Mouse (Mus musculus) retina, adult 2 months (tissue): Measurements from ENCODE around the gene Hist1h4b.
A peak's percentile ranks its signal among the peaks of the same experiment; 100 is the strongest.
"Not testable (repeated sequence)": the region's sequence is repeated elsewhere in the genome, so short reads cannot be mapped to it uniquely, and the experiment has no call there.

Source experiments
- DNase-seq: peaks from one replicate; pipeline ENCODE4 v3.0.0-alpha.2; 2012; ENCODE audit warnings: low read depth, low spot score

The Hist1h4b gene

GRCm38 (mm10) chr13:23740256-23740840 lies 16.5 kb upstream of the Hist1h4b start:
- DNase-seq = no peak

DNA sequence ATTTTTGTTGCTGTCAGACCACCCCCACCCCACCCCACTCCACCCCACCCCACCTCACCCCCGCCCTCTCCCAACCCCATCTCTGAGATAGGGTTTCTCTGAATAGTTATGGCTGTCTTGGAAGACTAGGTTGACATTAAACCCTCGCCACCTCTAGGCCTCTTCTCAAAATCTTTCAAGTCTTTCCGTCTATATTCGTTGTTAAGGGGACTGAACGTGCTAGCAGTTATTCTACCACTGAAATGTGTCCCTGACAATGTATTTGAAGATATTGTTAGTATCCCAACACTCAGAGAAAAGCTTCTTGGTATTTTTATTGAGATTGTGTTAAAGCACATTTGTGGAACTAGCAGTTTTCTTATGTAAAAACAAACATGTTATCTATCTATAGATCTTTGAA lies 15.9 kb upstream of the Hist1h4b start:
- DNase-seq = no peak

GRCm38 (mm10) chr13:23742007-23742406 lies 14.8 kb upstream of the Hist1h4b start:
- DNase-seq = no peak

DNA sequence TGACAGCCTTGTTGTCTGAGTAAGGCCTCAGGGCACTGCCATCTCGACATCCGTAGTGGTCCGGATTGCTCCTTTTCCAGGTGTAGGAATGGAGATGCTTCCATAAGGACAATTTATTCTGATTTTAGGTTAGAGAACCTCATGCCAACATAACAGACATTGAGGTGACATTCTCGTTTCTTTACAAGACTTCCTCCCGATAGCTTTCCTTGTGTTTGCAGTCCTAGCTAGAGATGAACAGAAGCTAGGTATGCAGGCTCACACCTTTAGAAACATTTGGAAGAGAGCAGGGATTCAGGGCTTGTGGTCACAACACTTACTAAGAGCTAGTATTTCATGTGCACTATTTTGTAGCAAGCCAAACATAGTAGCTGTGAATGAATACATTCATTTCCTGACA lies 13.6 kb upstream of the Hist1h4b start:
- no peak for DNase-seq

- no peak for DNase-seq
Observed at GRCm38 (mm10) chr13:23743963-23744362, 12.8 kb upstream of the Hist1h4b start.

DNA sequence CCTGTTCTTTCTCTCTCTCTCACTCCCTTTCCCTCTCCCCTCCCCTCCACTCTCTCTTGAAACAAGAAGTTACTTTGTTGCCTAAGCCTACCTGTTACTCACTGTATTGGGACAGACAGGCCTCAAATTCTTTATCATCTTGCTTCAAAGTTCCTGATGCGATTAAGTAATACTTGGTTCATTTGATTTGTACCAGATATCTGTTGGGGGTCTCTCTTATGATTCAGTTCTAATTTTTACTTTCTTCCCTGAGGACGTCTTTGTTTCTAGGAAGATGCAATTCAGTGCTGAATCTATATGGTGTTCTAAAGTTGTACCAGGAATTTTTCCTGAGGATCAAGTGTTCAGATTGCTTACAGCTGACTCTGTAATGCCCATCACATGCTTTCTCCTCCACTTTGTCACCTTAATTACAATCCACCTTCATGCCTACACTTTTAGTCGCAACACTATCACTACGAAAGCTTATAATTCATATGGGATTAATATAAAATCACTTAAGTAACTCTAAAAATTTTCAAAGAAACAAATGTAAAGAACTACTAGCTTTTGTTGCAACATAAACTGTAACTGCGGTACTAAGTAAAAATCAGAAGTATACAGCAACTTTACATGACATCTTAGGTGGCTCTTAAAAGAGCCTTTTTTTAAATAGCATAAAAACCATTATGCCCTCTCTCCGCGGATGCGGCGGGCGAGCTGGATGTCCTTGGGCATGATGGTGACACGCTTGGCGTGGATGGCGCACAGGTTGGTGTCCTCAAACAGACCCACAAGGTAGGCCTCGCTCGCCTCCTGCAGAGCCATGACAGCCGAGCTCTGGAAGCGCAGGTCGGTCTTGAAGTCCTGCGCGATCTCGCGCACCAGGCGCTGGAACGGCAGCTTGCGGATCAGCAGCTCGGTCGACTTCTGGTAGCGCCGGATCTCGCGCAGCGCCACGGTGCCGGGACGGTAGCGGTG lies 12.1 kb upstream of the Hist1h4b start:
- DNase-seq = no peak

- peak; percentile 73 for DNase-seq
Observed at GRCm38 (mm10) chr13:23745381-23746161, 11.2 kb upstream of the Hist1h4b start, which contains the start of gene Hist1h3c. Hist1h3c (minus strand) TSS chr13:23745602.

DNA sequence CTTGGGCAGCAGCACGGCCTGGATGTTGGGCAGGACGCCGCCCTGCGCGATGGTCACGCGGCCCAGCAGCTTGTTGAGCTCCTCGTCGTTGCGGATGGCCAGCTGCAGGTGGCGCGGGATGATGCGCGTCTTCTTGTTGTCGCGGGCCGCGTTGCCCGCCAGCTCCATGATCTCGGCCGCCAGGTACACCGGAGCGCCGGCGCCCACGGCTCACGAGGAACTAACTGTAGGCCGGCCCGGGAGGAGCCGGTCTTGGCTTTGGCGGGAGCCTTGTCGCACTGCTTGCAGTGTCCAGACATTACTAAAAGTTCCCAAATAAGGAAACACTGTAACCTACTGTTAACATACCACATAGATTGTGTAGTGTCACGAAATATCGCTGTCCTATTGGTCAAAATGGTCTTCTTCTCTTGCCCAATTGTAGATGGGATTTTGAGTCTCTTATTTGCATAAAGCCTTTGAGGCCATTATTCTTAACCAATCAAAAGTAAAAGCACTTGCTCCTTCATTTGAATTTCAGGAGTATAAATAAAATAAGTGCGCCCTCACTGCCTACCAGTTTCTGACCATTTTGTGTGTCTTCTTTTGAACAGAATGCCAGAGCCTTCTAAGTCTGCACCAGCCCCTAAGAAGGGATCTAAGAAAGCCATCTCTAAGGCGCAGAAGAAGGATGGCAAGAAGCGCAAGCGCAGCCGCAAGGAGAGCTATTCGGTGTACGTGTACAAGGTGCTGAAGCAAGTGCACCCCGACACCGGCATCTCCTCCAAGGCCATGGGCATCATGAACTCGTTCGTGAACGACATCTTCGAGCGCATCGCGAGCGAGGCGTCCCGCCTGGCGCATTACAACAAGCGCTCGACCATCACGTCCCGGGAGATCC lies 10.4 kb upstream of the Hist1h4b start, which contains the start of gene Hist1h2bb:
Hist1h2bb (plus strand) TSS at position 534 of the 880 bp plus-strand sequence.
- DNase-seq = peak; percentile 82

DNA sequence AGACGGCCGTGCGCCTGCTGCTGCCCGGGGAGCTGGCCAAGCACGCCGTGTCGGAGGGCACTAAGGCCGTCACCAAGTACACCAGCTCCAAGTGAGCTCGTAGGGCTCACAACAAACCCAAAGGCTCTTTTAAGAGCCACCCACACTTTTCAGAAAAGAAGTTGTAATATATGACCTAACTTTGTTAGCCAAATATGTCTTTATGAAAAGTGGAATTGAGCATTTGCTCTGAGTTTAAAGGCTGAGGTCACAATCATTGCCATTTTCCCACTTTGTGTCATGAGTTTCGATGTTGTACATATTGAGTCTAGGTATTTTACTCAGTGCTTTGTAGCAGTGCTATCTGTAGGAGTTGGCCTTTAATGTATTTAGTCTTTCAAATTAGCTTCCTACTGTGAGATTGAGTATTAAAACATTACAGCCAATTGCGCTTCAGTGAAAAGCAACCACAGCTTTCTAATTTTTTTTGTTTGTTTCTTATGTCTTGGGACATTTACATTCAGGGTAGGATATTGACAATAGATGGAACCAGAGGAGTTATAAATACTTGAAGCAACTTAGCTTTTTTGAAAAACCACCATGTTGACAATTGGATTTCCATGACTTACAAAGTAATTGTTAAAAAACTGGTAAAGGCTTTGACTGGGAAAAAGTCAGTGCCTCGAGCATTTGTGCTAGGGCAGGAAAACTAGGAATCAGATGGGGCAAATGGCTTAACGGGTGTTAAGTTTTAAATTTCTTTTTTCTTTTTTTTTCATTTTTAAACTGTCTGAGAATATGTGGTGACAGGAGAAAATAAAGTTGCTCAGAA lies 9.5 kb upstream of the Hist1h4b start:
- no peak for DNase-seq

DNA sequence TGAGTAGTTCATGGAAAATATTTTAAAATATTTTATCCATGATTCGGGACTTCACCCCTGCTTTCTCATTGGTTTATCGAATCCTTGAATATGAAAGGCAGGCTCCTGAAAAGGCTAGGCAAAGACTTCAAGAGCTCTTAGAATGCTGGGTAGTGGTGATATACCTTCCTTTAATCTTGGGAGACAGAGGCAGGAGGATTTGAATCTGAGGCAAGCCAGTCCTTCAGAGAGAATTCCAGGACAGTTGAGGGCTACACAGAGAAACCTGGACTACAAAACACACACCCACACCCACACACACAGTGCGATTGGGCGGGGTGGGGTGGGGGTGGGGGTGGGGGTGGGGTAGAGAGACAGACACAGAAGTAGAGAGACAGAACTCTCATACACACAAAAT lies 8.9 kb upstream of the Hist1h4b start:
- DNase-seq = no peak

DNA sequence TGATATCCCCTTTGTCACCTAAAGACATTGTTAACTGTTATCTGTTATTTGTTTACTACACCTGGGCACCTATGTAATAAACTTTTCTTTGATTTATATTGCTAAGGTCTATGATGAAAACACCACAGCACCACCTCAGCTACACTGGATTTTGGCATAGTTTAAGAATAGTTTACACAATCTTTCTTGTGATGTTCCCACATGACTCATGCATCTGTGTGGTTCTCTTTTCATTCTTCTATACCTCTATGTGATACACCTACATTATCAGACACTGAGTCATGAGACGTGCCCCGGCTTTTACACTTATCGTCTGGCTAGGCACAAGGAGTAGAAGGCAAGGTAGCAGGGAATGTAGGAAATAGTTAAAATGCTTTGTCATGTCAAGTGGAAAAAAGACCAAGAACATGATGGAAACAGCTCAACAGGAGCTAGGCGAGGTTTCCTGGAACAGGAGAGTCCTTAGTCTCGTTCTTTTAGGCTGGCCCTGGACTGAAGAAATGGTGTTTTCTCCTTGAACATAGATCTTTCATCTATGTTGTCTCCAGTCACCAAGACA lies 7.2 kb upstream of the Hist1h4b start:
- no peak for DNase-seq

DNA sequence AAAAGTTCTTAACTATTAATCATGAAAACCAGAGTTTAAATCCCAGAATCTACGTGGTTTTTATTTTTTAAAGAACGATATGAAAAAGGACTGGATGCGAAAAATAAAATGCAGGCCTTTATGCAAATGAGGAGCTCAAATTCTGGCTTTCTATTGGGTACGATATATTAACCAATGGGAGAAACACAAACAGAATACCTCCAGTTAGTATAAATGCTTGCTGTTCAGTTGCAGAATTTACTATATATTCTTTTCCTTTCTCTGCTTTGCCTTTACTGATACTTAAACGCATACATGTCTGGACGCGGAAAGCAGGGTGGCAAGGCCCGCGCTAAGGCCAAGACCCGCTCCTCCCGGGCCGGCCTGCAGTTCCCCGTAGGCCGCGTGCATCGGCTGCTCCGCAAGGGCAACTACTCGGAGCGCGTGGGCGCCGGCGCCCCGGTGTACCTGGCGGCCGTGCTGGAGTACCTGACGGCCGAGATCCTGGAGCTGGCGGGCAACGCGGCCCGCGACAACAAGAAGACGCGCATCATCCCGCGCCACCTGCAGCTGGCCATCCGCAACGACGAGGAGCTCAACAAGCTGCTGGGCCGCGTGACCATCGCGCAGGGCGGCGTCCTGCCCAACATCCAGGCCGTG lies 5.9 kb upstream of the Hist1h4b start, which contains the start of gene Hist1h2ab:
Hist1h2ab (plus strand) TSS at position 288 of the 639 bp plus-strand sequence.
- DNase-seq = not testable (repeated sequence)

DNA sequence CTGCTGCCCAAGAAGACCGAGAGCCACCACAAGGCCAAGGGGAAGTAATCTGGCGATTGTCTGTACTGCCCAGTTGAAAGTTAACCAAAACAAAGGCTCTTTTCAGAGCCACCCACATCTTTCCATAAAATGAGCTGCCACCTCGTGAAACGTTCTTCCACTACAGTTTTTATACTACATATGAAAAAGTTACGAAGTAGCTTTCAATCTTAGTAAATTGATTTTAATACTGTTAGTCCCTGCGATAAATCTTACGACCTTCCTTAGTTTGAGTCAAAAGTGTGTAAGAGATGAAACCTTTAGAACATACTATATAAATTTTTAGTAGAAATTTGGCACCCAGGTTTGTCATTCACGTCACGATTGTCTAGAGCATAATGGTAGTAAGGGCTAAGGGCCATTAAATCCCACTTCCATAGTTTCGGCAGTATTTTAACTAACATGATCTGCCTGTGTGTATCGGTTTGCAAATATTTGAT lies 5.3 kb upstream of the Hist1h4b start:
- DNase-seq = no peak

- peak; percentile 67 for DNase-seq
Observed at GRCm38 (mm10) chr13:23752067-23752741, 4.6 kb upstream of the Hist1h4b start, which contains the start of gene Hist1h3b. Hist1h3b (plus strand) TSS chr13:23752267.

DNA sequence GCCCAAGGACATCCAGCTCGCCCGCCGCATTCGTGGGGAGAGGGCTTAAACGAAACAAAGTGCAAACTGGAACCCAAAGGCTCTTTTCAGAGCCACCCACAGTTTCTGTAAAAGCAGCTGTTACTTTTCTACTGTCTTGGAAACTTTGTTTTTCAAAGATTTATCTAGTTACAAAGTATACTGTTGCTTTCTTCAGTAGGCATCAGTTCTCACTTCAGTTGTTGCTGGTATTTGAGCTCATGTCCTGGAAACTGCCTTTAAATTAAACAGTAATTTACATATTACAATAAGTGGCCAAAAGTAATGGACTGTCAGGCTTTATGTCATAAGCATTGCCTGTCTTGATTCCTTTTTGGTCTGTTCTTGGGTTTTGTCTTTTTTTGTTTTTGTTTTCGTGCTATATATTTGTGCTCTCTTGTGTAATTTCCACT lies 4.1 kb upstream of the Hist1h4b start:
- no peak for DNase-seq

GRCm38 (mm10) chr13:23753314-23754078 lies 3.3 kb upstream of the Hist1h4b start:
- DNase-seq = no peak

- no peak for DNase-seq
Observed at GRCm38 (mm10) chr13:23755000-23755399, 1.8 kb upstream of the Hist1h4b start.
